Mouse (Mus musculus): ENCODE data around the gene Crebbp.
"Not testable (repeated sequence)": the region's sequence is repeated elsewhere in the genome, so short reads cannot be mapped to it uniquely, and the experiment has no call there.

Crebbp gene

GRCm38 (mm10) chr16:4213799-4214551 is at the start of gene Crebbp:
TSS of gene Crebbp (minus strand) at chr16:4213997.
- peak; percentile 94 to 95 for DNase-seq (ENCODE audit: low spot score in 2 of 2)

GRCm38 (mm10) chr16:4263486-4263885 is 49.7 kb upstream of the Crebbp start:
- no peak for DNase-seq (ENCODE audit: low spot score in 2 of 2)

DNA sequence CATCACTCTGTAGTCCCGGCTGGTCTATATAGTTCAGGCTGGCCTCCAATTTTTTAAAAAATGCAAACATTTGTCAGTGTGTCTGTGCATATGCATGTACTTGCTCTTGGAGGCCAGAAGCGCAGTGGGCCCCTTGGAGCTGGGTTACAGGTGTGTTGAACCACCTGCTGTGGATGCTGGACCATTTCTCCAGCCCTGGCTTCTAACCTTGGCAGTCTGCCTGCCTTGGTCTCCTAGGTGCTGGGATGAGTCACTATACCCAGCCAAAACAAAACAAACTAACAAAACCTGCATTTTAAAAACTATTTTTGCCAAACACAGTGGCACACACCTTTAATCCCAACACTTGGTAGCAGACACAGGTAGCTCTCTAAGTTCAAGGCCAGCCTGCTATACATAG is 43.7 kb upstream of the Crebbp start:
- no peak for DNase-seq (ENCODE audit: low spot score in 2 of 2)

- no peak for DNase-seq (ENCODE audit: low spot score in 2 of 2)
Measured at GRCm38 (mm10) chr16:4248791-4249190, 35.0 kb upstream of the Crebbp start.

DNA sequence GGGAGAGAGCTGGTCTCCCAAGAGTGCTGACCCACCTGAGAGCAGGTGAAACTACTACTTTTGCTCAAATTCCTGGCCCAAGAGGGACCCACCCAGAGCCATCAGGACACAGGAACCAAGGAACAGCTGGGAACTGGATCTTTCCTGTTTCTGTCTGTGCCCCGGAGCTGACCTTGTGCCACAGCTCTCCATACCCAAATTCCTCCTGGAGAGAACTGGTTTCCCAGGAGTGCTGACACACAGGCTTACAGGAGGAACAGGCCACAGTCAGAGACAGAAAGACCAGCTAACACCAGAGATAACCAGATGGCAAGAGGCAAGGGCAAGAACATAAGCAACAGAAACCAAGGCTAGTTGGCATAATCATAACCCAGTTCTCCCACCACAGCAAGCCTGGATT is 31.4 kb upstream of the Crebbp start:
- not testable (repeated sequence) for DNase-seq (ENCODE audit: low spot score in 2 of 2)

- no peak for DNase-seq (ENCODE audit: low spot score in 2 of 2)
Measured at GRCm38 (mm10) chr16:4236131-4236530, 22.3 kb upstream of the Crebbp start.

DNA sequence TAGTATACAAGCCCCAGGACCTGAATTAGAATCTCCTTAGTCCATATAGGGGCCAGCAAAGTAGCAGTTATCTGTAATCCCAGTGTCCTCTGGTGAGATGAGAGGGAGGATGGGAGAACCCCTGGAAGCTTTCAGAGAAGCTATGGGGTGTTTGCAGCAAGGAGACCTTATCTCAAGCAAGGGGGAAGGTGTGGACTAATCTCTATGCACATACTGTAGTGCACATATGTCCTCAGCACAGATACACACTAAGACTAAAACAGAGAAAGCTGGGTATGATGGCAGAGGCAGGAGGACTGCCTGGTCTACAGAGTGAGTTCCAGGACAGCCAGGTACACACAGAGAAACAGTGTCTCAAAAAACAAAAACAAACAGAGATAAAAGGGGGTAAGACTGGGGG is 21.8 kb upstream of the Crebbp start:
- DNase-seq (ENCODE audit: low spot score in 2 of 2): no peak

GRCm38 (mm10) chr16:4225841-4226240 is 12.0 kb upstream of the Crebbp start:
- DNase-seq (ENCODE audit: low spot score in 2 of 2): no peak

- peak; percentile 31 to 59 for DNase-seq (ENCODE audit: low spot score in 2 of 2)
Measured at GRCm38 (mm10) chr16:4214631-4215240, 939 bp upstream of the Crebbp start.

DNA sequence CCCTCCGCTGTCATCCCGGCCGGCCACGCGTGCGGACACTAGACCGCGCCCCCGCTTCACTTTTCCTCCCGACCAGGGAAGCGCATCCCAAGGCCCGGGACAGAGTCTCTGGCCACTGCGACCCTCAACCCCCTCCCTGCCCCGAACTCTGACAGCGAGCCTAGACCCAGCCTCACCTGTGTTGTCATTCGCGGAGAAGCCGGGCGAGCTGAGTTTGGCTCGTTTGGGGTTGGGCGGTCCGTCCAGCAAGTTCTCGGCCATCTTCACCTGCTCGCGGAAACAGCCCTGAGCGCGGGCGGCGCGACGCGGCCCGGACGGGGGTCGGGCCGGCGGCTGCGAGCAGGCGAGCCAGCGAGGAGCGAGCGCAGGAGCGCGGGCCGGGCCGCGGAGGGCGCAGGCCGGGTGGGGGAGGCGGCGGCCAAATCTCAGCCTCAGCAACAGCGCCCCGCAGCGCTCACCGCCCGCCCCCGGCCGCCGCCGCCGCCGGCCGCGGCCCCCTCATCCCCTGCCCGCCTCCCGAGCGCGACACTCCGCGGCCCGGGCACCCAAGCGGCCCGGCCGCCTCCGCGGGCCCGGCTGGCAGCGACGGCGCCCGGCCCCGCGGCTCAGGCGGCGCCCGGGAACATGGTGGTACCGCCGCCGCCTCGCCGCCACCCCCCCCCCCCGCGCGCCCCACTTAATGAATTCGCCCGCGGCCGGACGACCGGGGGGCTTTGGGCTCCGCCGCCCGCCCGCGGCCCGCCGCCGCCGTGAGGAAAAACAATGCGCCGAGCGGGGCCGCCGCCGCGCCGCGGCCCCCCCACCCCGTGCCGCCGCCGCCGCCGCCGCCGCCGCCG is 616 bp downstream of the Crebbp start:
- DNase-seq (ENCODE audit: low spot score in 2 of 2): peak; percentile 71 to 74

- DNase-seq (ENCODE audit: low spot score in 2 of 2): no peak
Measured at GRCm38 (mm10) chr16:4212167-4212962, 1.4 kb downstream of the Crebbp start.

DNA sequence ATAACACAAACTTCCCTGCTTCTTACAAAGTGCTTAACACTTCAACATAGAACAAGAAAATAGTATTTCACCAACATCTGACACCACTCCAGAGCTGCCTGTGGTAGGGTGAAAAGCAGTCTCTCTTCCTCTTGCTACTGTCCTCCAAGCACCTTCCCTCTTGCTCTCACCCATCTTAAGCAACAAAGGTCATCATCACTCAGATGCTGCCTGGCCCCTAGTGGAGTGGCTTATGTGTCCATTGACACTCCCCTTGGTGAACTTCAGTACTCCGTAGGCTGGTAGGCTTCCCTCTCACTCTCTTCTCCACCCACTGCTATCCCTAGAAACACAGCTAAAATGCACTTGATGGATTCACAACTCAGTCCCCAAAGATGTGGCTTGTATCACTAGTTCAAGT is 3.5 kb downstream of the Crebbp start:
- DNase-seq (ENCODE audit: low spot score in 2 of 2): no peak

- DNase-seq (ENCODE audit: low spot score in 2 of 2): no peak
Measured at GRCm38 (mm10) chr16:4203592-4203991, 10.2 kb downstream of the Crebbp start.

- no peak for DNase-seq (ENCODE audit: low spot score in 2 of 2)
Measured at GRCm38 (mm10) chr16:4199995-4200394, 13.8 kb downstream of the Crebbp start.

DNA sequence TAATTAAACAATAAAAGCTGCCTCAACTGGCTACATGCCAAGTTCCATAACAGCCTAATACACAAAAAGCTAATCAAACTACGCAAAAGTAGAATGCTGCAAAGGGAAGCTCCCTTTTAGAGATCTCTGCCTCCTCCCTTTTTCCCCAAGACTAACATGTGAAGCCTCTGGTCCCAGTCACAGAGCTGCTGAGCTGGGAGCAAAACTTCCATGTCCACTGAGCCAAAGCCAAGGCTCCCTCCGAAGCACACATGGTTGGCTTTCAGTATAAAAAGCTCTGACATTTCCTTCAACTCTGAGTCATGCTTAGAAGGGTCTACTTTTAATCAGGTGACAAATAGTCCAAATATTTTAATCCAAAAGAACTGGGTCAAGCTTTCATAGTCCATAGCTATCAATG is 14.2 kb downstream of the Crebbp start:
- DNase-seq (ENCODE audit: low spot score in 2 of 2): no peak

- no peak for DNase-seq (ENCODE audit: low spot score in 2 of 2)
Measured at GRCm38 (mm10) chr16:4198004-4198403, 15.8 kb downstream of the Crebbp start.

GRCm38 (mm10) chr16:4190166-4190565 is 23.6 kb downstream of the Crebbp start:
- no peak for DNase-seq (ENCODE audit: low spot score in 2 of 2)

GRCm38 (mm10) chr16:4175134-4175533 is 38.7 kb downstream of the Crebbp start:
- no peak for DNase-seq (ENCODE audit: low spot score in 2 of 2)

- DNase-seq (ENCODE audit: low spot score in 2 of 2): no peak
Measured at GRCm38 (mm10) chr16:4169530-4169929, 44.3 kb downstream of the Crebbp start.

DNA sequence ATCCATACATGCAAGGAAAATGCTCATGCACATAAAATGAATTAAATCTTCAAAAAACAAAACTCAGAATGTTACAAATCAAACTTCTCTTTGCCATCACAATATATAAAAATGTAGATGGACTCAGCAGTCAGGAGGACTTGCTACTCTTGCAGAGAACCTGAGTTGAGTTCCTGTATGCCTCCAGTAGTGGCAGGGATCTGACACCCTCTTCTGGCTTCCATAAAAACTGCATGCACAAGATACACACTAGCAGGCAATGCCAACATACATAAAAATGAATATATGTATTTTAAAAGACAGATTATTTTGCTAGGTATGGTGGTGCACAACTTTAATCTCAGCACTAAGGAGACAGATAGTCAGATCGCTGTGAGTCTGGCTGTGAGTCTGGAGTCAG is 45.3 kb downstream of the Crebbp start:
- no peak for DNase-seq (ENCODE audit: low spot score in 2 of 2)

DNA sequence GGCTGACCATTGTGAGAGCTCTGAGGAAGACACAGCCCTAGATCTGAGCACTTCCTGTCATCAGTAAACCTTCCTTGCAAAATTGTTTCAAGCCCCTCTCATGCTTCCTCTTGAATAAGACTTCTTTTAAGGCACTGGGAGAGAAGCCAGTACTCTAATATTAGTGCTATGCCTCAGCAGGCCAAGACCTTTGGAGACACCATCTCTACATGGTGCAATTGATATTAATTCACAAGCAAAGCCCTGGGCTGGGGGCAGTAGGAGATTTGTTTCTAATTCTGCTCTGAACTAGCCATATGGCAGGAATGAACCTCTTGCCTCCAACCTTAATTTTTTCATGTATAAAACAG is 52.9 kb downstream of the Crebbp start:
- no peak for DNase-seq (ENCODE audit: low spot score in 2 of 2)
